Mouse (Mus musculus) bone marrow macrophage, adult 2 months (primary cell): ENCODE results near the gene Mep1a. TPM values are rescaled to one million over a fixed set of nuclear protein-coding genes. Genes with fewer than 3 reads are reported as not detected.
"Not testable (repeated sequence)": the region's sequence is repeated elsewhere in the genome, so short reads cannot be mapped to it uniquely, and the experiment has no call there.

Experiments
- H3K27ac ChIP-seq: 2 replicates; pipeline ENCODE4 v1.5.1; 2012; ENCODE audit warnings: low read depth, low read length; ENCODE audit not compliant: insufficient read depth
- H3K4me1 ChIP-seq: 2 replicates; pipeline ENCODE4 v1.6.1; 2012; ENCODE audit warnings: low read length; ENCODE audit not compliant: control insufficient read depth, insufficient read depth
- H3K4me3 ChIP-seq: 2 replicates; pipeline ENCODE4 v1.5.1; 2012; ENCODE audit warnings: mild to moderate bottlenecking, low read length, moderate library complexity; ENCODE audit not compliant: insufficient read depth
- CTCF ChIP-seq: IDR thresholded peaks from 2 replicates; pipeline ENCODE4 v1.5.1; 2012; ENCODE audit warnings: low read depth, mild to moderate bottlenecking, low read length, moderate library complexity
- POLR2A ChIP-seq: IDR thresholded peaks from 2 replicates; pipeline ENCODE4 v1.6.1; 2012; ENCODE audit warnings: mild to moderate bottlenecking, low read depth, low read length, borderline replicate concordance
- polyA plus RNA-seq: library from polyadenylated mRNA; stranded (reverse); fragments of >200 nt; gene quantifications from 2 replicates; pipeline ENCODE4 v1.2.4, GENCODE M21; 2012; ENCODE audit not compliant: missing spikeins, insufficient read depth, insufficient read length

Gene Mep1a
- polyA plus RNA-seq, 1 experiment = not detected

DNA sequence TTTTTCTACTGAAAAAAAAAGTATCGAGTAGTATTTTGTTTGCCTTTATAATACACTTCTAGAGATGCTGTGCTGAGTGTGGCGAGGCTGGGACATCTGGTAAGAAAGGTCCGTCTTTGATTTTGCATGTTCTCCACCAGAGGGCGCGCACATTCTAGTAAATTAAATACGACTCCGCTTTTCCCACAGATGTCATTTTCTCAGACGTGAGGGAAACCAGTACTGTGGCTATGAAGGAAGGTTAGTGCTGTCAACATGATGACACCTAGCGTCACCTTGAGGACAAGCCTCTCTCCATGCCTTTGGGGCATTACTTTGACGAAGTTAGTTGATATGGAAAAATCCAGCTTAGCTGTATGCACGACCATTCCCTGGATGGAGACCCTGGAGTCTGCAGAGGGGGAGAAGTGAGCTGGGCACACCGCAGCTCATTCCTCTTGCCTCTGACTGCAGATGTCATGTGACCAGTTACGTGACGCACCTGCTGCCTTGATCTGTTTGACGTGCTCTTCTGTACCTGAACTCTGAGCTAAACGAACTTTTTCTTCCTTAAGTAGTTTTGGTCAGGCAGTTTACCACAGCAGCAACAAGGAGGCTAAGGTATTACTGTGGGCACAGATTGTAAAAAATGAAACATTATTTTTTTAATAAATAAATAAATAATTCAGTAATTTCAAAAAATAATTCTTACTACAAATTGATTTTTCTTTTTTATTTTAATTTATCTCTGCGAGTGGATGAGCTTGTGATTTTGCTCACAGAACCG is 16.2 kb upstream of the Mep1a start:
- Histone ChIP-seq H3K4me1 (peaks cover 11% of the 10 kb centered on the region), H3K27ac (no peak overlapping the region), H3K4me3 (no peak overlapping the region)
- peak; percentile 57 for TF ChIP-seq CTCF
- no peak for TF ChIP-seq POLR2A

DNA sequence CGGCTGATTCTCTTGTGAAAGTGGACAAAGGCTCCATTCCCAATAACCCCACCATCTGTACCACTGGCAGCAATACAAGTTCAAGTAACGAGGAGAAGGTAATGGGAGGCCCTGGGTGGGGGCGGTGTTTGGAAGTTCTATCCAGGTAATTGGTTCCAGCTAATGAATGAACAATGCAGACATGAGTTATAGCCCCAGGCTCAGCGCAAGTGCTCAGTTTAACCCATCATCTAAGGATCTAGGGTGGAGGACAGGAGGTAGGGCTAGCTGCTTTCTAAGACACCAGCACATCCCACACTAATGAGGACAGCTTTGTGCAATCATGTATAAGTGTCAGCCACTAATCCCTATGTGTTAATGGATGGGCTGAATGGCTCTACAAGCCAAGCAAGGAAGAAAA is 8.2 kb upstream of the Mep1a start:
- TF ChIP-seq POLR2A (no peak), CTCF (no peak)
- Histone ChIP-seq H3K4me1 (no peaks in the 10 kb centered on the region), H3K27ac (no peak overlapping the region), H3K4me3 (no peak overlapping the region)

DNA sequence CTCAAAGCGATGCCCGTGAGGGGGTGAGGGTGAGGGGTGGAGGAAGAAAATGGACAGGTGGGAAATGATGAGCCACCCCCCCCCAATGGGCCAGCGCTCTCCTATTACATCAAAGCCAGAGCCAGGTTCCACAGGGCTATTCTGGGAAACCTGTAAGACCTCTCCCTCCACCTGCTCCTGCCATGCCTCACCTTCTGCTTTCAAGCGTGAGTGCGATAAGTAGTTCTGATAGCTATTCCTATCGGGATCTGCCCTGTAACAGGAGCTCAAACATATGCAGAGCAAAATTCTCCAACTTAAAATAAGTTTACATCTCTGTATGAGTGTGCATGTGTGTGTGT is 2.0 kb upstream of the Mep1a start:
- no peak overlapping the region for H3K4me3 ChIP-seq
- TF ChIP-seq POLR2A (no peak), CTCF (no peak)
- H3K27ac ChIP-seq = no peak overlapping the region
- H3K4me1 ChIP-seq = no peaks in the 10 kb centered on the region

GRCm38 (mm10) chr17:43503861-43504593 is 1.4 kb upstream of the Mep1a start:
- no peaks in the 10 kb centered on the region for H3K4me1 ChIP-seq
- TF ChIP-seq CTCF = no peak
- no peak for TF ChIP-seq POLR2A

DNA sequence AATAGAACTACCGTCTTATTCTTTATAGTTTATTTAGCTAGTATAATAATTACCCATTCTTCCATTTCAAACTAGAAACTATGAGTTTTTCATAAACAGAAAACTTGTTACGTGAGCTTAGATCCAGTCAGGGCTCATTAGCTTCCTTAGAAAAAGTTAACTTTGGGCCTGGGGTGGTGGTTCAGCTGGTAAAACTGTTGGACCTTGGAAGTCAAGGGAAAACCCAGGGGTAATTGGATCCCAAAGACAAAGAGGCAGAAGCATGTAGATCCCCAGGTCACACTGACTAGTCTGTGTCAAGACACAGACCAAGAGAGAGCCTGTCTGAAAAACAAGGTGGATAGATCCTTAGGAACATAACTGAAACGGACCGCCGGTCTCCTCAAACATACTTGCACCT is 981 bp downstream of the Mep1a start:
- Histone ChIP-seq H3K27ac (no peak overlapping the region), H3K4me1 (no peaks in the 10 kb centered on the region), H3K4me3 (no peak overlapping the region)
- TF ChIP-seq CTCF (no peak), POLR2A (no peak)

More at GRCm38 (mm10) chr17:43503861-43504593, 1.4 kb upstream of the Mep1a start:
- no peak overlapping the region for H3K27ac ChIP-seq
- no peak overlapping the region for H3K4me3 ChIP-seq

GRCm38 (mm10) chr17:43501223-43501622 is 1.4 kb downstream of the Mep1a start:
- Histone ChIP-seq H3K27ac (no peak overlapping the region), H3K4me3 (no peak overlapping the region), H3K4me1 (no peaks in the 10 kb centered on the region)
- TF ChIP-seq POLR2A = no peak
- TF ChIP-seq CTCF = no peak

DNA sequence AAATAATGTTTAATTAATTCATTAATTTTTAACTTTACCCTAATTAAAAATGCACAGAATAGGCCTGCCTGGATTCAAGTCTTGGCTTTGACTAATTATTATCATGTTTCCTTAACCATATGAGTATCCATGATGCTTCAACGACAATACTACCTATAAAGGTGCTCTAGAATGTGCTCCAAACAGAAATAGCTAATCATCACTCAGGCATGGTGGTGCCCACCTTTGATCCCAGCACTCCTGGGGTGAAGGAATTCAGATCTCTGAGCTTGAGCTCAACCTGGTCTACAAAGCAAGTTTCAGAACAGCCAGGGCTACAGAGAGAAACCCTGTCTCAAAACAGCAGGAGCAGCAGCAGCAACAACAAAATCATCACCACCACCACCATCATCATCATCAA is 2.1 kb downstream of the Mep1a start:
- no peak for TF ChIP-seq CTCF
- Histone ChIP-seq H3K4me1 (no peaks in the 10 kb centered on the region), H3K4me3 (no peak overlapping the region), H3K27ac (no peak overlapping the region)

- Histone ChIP-seq H3K4me1 (no peaks in the 10 kb centered on the region), H3K27ac (no peak overlapping the region), H3K4me3 (no peak overlapping the region)
- no peak for TF ChIP-seq POLR2A
- TF ChIP-seq CTCF = no peak
Measured at GRCm38 (mm10) chr17:43497521-43497920, 5.1 kb downstream of the Mep1a start.

DNA sequence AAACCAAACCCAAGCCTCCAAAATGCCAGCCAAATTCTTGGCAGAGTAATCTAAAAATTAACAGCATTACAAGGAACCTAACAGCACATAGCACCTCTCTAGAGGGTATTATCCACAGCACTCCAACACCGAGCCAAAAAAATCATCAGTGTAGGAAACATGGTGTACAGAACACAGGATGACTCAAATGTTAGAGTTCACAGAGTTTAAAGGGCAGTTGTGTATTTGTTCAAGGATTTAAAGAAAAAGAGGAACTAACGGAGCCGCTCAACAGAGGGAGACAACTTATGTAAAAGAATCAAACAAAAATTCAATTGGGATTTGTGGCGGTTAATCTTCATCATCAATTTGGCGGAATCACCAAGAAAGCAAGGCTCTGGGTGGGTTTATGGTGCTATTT is 7.1 kb downstream of the Mep1a start:
- H3K27ac ChIP-seq = no peak overlapping the region
- no peak for TF ChIP-seq CTCF
- TF ChIP-seq POLR2A = no peak

DNA sequence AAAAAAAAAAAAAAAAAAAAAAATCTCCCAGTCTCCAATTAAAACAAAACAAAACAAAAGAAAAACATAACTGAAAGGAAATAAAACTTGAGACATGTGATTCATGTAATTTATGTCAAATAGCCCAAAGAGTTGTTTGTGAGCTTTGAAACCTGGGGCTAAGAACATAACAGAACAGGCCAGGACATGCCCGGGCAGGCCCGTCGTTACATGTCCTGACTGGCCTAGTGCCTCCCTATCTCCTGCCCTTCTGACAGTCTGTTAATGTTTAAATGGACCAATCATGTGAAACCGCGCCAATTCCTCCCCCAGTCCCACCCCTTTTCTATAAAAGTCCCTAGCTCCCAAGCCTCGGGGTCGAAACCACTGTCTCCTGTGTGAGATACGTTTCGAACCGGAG is 12.2 kb downstream of the Mep1a start:
- H3K4me3 ChIP-seq, H3K27ac ChIP-seq, H3K4me1 ChIP-seq: not testable (repeated sequence)

More for the DNA sequence above, 7.1 kb downstream of the Mep1a start:
- H3K4me3 ChIP-seq = no peak overlapping the region
- no peaks in the 10 kb centered on the region for H3K4me1 ChIP-seq
